Mouse (Mus musculus) liver, embryonic 12.5 days (tissue): ENCODE measurements around the gene Cemip. TPM values are rescaled to one million over a fixed set of nuclear protein-coding genes. Genes with fewer than 3 reads are reported as not detected.

Source experiments
- ATAC-seq: fragments of 200-750 bp; cut with Nextera tagmentation; 2 replicates; pipeline ENCODE4 v1.8.0; 2017; ENCODE audit warnings: moderate number of reproducible peaks, mild to moderate bottlenecking, moderate library complexity
- H3K27ac ChIP-seq: fragments of 300-500 bp; sonication (generic); 2 replicates; pipeline ENCODE4 v1.5.1; 2016; ENCODE audit warnings: mild to moderate bottlenecking
- H3K27me3 ChIP-seq: fragments of 300-500 bp; sonication (generic); replicated peaks from 2 replicates; pipeline ENCODE4 v1.6.1; 2016; ENCODE audit warnings: mild to moderate bottlenecking, moderate library complexity
- H3K36me3 ChIP-seq: fragments of 300-500 bp; sonication (generic); 2 replicates; pipeline ENCODE4 v1.6.1; 2016; ENCODE audit warnings: mild to moderate bottlenecking, moderate library complexity
- H3K4me1 ChIP-seq: fragments of 300-500 bp; sonication (generic); 2 replicates; pipeline ENCODE4 v1.6.1; 2016
- H3K4me2 ChIP-seq: fragments of 300-500 bp; sonication (generic); 2 replicates; pipeline ENCODE4 v1.6.1; 2016; ENCODE audit warnings: mild to moderate bottlenecking, moderate library complexity
- H3K4me3 ChIP-seq: fragments of 300-500 bp; sonication (generic); 2 replicates; pipeline ENCODE4 v1.5.1; 2016; ENCODE audit warnings: mild to moderate bottlenecking, moderate library complexity
- H3K9ac ChIP-seq: fragments of 300-500 bp; sonication (generic); 2 replicates; pipeline ENCODE4 v1.6.1; 2016; ENCODE audit warnings: mild to moderate bottlenecking, moderate library complexity
- H3K9me3 ChIP-seq: fragments of 300-500 bp; sonication (generic); replicated peaks from 2 replicates; pipeline ENCODE4 v1.6.1; 2016; ENCODE audit warnings: mild to moderate bottlenecking, moderate library complexity
- WGBS: fragments of 180-500 bp; shearing (Covaris S2); methylation state at CpG from one replicate; pipeline ENCODE4 v1.1.7; 2016; ENCODE audit not compliant: insufficient replicate concordance; 5-methylcytosine and 5-hydroxymethylcytosine counted together
- polyA plus RNA-seq: library from polyadenylated mRNA; unstranded; fragments of >200 nt; fragmentation: Nextera tagmentation; extraction: Ambion mirVana; gene quantifications from 2 replicates; pipeline ENCODE4 v1.2.1, GENCODE M21; 2016

Cemip gene
- polyA plus RNA-seq, 1 experiment from 2014 or later: 0.05 TPM

- H3K9ac ChIP-seq: no peak overlapping the region
Measured at GRCm38 (mm10) chr7:84019381-84019780, 66.9 kb downstream of the Cemip start.

GRCm38 (mm10) chr7:84018291-84019266 is 67.7 kb downstream of the Cemip start:
- Histone ChIP-seq H3K4me2 (no peak overlapping the region), H3K9me3 (no peaks in the 10 kb centered on the region), H3K27me3 (no peaks in the 10 kb centered on the region), H3K36me3 (no peaks in the 10 kb centered on the region), H3K27ac (no peak overlapping the region), H3K4me3 (no peak overlapping the region), H3K9ac (no peak overlapping the region), H3K4me1 (no peaks in the 10 kb centered on the region)
- ATAC-seq: no peak
- 50% methylated on average over 5 of the region's 5 CpGs for WGBS

More at GRCm38 (mm10) chr7:84019381-84019780, 66.9 kb downstream of the Cemip start:
- Histone ChIP-seq H3K9me3 (no peaks in the 10 kb centered on the region), H3K27ac (no peak overlapping the region), H3K4me2 (no peak overlapping the region), H3K27me3 (no peaks in the 10 kb centered on the region), H3K4me1 (no peaks in the 10 kb centered on the region), H3K4me3 (no peak overlapping the region), H3K36me3 (no peaks in the 10 kb centered on the region)
- ATAC-seq: no peak

GRCm38 (mm10) chr7:84015050-84015449 is 71.3 kb downstream of the Cemip start:
- Histone ChIP-seq H3K27me3 (no peaks in the 10 kb centered on the region), H3K4me2 (no peak overlapping the region), H3K4me3 (no peak overlapping the region), H3K9ac (no peak overlapping the region), H3K9me3 (no peaks in the 10 kb centered on the region), H3K27ac (no peak overlapping the region), H3K36me3 (no peaks in the 10 kb centered on the region), H3K4me1 (no peaks in the 10 kb centered on the region)
- 46% methylated on average over 1 of the region's 1 CpGs for WGBS
- no peak for ATAC-seq

- no peaks in the 10 kb centered on the region for H3K4me1 ChIP-seq
- no peak overlapping the region for H3K4me3 ChIP-seq
- no peaks in the 10 kb centered on the region for H3K27me3 ChIP-seq
- ATAC-seq: no peak
- H3K4me2 ChIP-seq: no peak overlapping the region
- 60% methylated on average over 4 of the region's 4 CpGs for WGBS
- H3K9me3 ChIP-seq: no peaks in the 10 kb centered on the region
- H3K36me3 ChIP-seq: no peaks in the 10 kb centered on the region
- no peak overlapping the region for H3K27ac ChIP-seq
- H3K9ac ChIP-seq: no peak overlapping the region
Measured at GRCm38 (mm10) chr7:84013656-84014055, 72.6 kb downstream of the Cemip start.

GRCm38 (mm10) chr7:84004357-84004756 is 81.9 kb downstream of the Cemip start:
- Histone ChIP-seq H3K9me3 (no peaks in the 10 kb centered on the region), H3K27me3 (no peaks in the 10 kb centered on the region), H3K27ac (no peak overlapping the region), H3K4me2 (no peak overlapping the region), H3K9ac (no peak overlapping the region), H3K36me3 (no peaks in the 10 kb centered on the region), H3K4me1 (peaks cover 18% of the 10 kb centered on the region), H3K4me3 (no peak overlapping the region)
- no peak for ATAC-seq
- 57% methylated on average over 6 of the region's 6 CpGs for WGBS

GRCm38 (mm10) chr7:84001516-84001915 is 84.8 kb downstream of the Cemip start:
- no peaks in the 10 kb centered on the region for H3K9me3 ChIP-seq
- 83% methylated on average over 3 of the region's 3 CpGs for WGBS
- no peak for ATAC-seq
- H3K4me1 ChIP-seq: peaks cover 24% of the 10 kb centered on the region
- H3K4me2 ChIP-seq: no peak overlapping the region
- H3K36me3 ChIP-seq: no peaks in the 10 kb centered on the region
- no peaks in the 10 kb centered on the region for H3K27me3 ChIP-seq
- no peak overlapping the region for H3K27ac ChIP-seq
- H3K9ac ChIP-seq: no peak overlapping the region
- no peak overlapping the region for H3K4me3 ChIP-seq

- Histone ChIP-seq H3K9me3 (no peaks in the 10 kb centered on the region), H3K27me3 (no peaks in the 10 kb centered on the region), H3K27ac (no peak overlapping the region), H3K4me3 (no peak overlapping the region), H3K4me2 (no peak overlapping the region), H3K4me1 (peaks cover 24% of the 10 kb centered on the region), H3K36me3 (no peaks in the 10 kb centered on the region), H3K9ac (no peak overlapping the region)
- 51% methylated on average over 2 of the region's 2 CpGs for WGBS
- ATAC-seq: peak; percentile 53
Measured at GRCm38 (mm10) chr7:84000671-84001070, 85.6 kb downstream of the Cemip start.

GRCm38 (mm10) chr7:83999647-84000046 is 86.7 kb downstream of the Cemip start:
- Histone ChIP-seq H3K9me3 (no peaks in the 10 kb centered on the region), H3K27ac (no peak overlapping the region), H3K4me1 (peaks cover 24% of the 10 kb centered on the region), H3K27me3 (no peaks in the 10 kb centered on the region), H3K4me3 (no peak overlapping the region), H3K9ac (no peak overlapping the region), H3K4me2 (no peak overlapping the region), H3K36me3 (no peaks in the 10 kb centered on the region)
- WGBS: 29% methylated on average over 1 of the region's 1 CpGs
- peak; percentile 88 for ATAC-seq

GRCm38 (mm10) chr7:83994348-83994747 is 92.0 kb downstream of the Cemip start:
- 73% methylated on average over 1 of the region's 1 CpGs for WGBS

GRCm38 (mm10) chr7:83989294-83989693 is 97.0 kb downstream of the Cemip start:
- no peak overlapping the region for H3K4me2 ChIP-seq
- no peak overlapping the region for H3K4me3 ChIP-seq
- H3K9me3 ChIP-seq: no peaks in the 10 kb centered on the region
- no peak for ATAC-seq
- 65% methylated on average over 4 of the region's 4 CpGs for WGBS
- no peaks in the 10 kb centered on the region for H3K4me1 ChIP-seq
- no peak overlapping the region for H3K9ac ChIP-seq
- no peak overlapping the region for H3K27ac ChIP-seq
- H3K36me3 ChIP-seq: no peaks in the 10 kb centered on the region
- no peaks in the 10 kb centered on the region for H3K27me3 ChIP-seq

More at GRCm38 (mm10) chr7:83994348-83994747, 92.0 kb downstream of the Cemip start:
- Histone ChIP-seq H3K4me3 (no peak overlapping the region), H3K4me2 (no peak overlapping the region), H3K9ac (no peak overlapping the region), H3K27ac (no peak overlapping the region), H3K9me3 (no peaks in the 10 kb centered on the region), H3K4me1 (peaks cover 6% of the 10 kb centered on the region; the same call in 1 of the 2 replicates), H3K27me3 (no peaks in the 10 kb centered on the region), H3K36me3 (no peaks in the 10 kb centered on the region)
- ATAC-seq: no peak

GRCm38 (mm10) chr7:83985751-83986150 is 100.6 kb downstream of the Cemip start:
- Histone ChIP-seq H3K9ac (no peak overlapping the region), H3K36me3 (no peaks in the 10 kb centered on the region), H3K4me3 (no peak overlapping the region), H3K27me3 (no peaks in the 10 kb centered on the region), H3K9me3 (no peaks in the 10 kb centered on the region), H3K4me1 (no peaks in the 10 kb centered on the region), H3K4me2 (no peak overlapping the region), H3K27ac (no peak overlapping the region)
- ATAC-seq: no peak
- WGBS: 55% methylated on average over 2 of the region's 2 CpGs

- Histone ChIP-seq H3K9ac (no peak overlapping the region), H3K27ac (no peak overlapping the region), H3K4me2 (no peak overlapping the region), H3K9me3 (no peaks in the 10 kb centered on the region), H3K27me3 (no peaks in the 10 kb centered on the region), H3K4me3 (no peak overlapping the region), H3K4me1 (no peaks in the 10 kb centered on the region), H3K36me3 (no peaks in the 10 kb centered on the region)
- WGBS: 59% methylated on average over 2 of the region's 2 CpGs
- no peak for ATAC-seq
Measured at GRCm38 (mm10) chr7:83982566-83982965, 103.7 kb downstream of the Cemip start.
